Mouse (Mus musculus): ENCODE measurements around the gene Dll1.

GRCm38 (mm10) chr17:15378413-15379109 is 1.9 kb upstream of the Dll1 start:
- TF ChIP-seq CTCF (IDR thresholded peaks at IDR 0.05; ENCODE audit: low read depth) (no peak), EP300 (IDR thresholded peaks at IDR 0.05; ENCODE audit: low read depth) (no peak)
